Mouse (Mus musculus) ovary, adult 10 weeks (tissue): ENCODE data around the gene Olfr557. TPM values are rescaled to one million over a fixed set of nuclear protein-coding genes. Genes with fewer than 3 reads are reported as not detected.

Experiments used
- polyA plus RNA-seq: library from polyadenylated mRNA; stranded (reverse); fragments of 350-450 nt; fragmentation: Illumina TruSeq; extraction: RNeasy Lipid Tissue Mini Kit (QIAGEN cat#74804); gene quantifications from one replicate; pipeline ENCODE4 v1.2.3, GENCODE M21; 2014

Gene Olfr557
- polyA plus RNA-seq = not detected

GRCm38 (mm10) chr7:102695358-102696125 lies at the start of gene Olfr557:
Olfr557 (plus strand) TSS chr7:102695910.

DNA sequence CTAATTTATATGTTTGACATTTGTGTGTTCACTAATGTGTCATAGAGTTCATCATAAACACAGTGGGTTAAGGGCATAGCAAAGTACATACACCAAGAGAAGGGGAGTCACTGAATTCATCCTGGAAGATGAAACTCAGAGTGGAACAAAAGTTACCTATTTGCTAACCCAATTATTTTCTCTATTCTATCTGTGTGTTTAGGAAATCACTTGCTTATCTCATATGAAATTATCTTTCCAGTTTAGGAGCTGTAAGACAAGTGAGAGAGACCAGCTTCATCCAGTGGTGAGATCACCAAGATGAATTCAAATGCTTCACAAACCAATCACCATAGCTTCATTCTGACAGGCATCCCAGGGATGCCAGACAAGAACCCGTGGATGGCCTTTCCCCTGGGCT lies 37.2 kb upstream of the Olfr557 start, which contains the start of gene Olfr555:
TSS of gene Olfr555 (plus strand) at position 301 of the 400 bp plus-strand sequence.

DNA sequence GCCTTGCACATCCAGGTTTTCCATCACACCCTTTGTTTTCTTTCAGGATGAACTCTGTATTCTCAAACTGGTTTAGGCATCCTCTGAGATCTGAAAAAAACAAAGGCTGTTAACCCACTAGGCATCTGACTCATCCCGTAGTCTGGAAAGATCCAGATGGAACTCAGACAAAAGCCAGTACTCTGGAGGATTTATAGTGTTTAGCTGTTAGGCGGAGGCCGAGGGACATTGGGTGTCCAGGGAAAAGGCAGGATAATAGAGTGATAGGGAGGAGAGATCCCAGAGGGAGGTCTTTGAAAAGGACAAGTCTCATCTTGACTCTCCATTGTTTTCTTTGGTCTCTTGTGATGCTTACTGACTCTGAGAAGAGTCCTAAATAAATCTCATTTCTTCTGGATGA lies 31.1 kb upstream of the Olfr557 start, which contains the start of gene Olfr556:
TSS of gene Olfr556 (plus strand) at position 301 of the 400 bp plus-strand sequence.

DNA sequence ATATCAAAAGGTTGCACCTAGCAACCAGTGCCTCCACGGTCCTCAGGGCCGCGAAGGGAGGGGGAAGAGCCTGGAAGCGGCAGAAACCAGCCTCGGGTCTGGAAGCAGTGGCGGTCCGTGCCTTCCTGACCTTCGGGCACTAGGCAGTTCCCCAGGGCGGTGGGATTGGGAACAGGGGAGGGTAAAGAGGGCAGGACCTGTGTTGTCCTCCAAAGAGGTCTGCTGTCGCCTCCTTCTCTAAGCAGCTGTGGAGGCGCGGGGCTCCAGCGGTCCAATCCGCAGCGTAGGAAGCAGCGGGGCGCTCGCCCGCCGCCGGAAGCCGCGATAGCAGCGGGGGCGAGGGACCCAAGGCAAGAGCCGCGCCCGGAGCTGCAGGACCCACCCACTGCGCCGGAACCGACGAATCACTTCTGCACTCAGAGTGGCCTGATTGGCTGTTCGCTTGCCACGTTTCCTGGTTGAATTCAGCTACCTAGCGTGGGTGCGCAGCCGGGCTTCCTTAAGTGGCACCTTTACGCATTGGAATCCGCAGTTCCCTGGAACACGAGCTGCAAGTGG lies 8.7 kb upstream of the Olfr557 start, which contains the start of gene Trim68:
TSS of gene Trim68 (minus strand) at position 384 of the 558 bp plus-strand sequence.

GRCm38 (mm10) chr7:102701915-102702314 lies 6.2 kb downstream of the Olfr557 start, which contains the start of gene Olfr558:
Olfr558 (plus strand) TSS chr7:102702215.

GRCm38 (mm10) chr7:102718970-102719369 lies 23.3 kb downstream of the Olfr557 start, which contains the start of gene Olfr33:
Olfr33 (minus strand) TSS chr7:102719070.

GRCm38 (mm10) chr7:102727391-102727790 lies 31.7 kb downstream of the Olfr557 start, which contains the start of gene Olfr559:
Olfr559 (minus strand) TSS chr7:102727491.

Other genes starting within 250 kb of the Olfr557 start
- gene Olfr543, start 214.2 kb upstream of the Olfr557 start, polyA plus RNA-seq = not detected
- not detected for gene Olfr544, start 207.6 kb upstream of the Olfr557 start, polyA plus RNA-seq
- not detected for gene Olfr545, start 196.3 kb upstream of the Olfr557 start, polyA plus RNA-seq
- not detected for gene Olfr547, start 161.2 kb upstream of the Olfr557 start, polyA plus RNA-seq
- gene Olfr548-ps1, start 155.0 kb upstream of the Olfr557 start, polyA plus RNA-seq = not detected
- not detected for gene Olfr549, start 146.0 kb upstream of the Olfr557 start, polyA plus RNA-seq
- 13.1 TPM for gene Trim21, start 130.4 kb upstream of the Olfr557 start, polyA plus RNA-seq
- gene Olfr550, start 124.5 kb upstream of the Olfr557 start, polyA plus RNA-seq = not detected
- not detected for gene Olfr551, start 104.0 kb upstream of the Olfr557 start, polyA plus RNA-seq
- not detected for gene Olfr552, start 98.1 kb upstream of the Olfr557 start, polyA plus RNA-seq
- not detected for gene Olfr553, start 77.7 kb upstream of the Olfr557 start, polyA plus RNA-seq
- not detected for gene Olfr554, start 57.5 kb upstream of the Olfr557 start, polyA plus RNA-seq
- gene Olfr555, start 37.1 kb upstream of the Olfr557 start, polyA plus RNA-seq = not detected
- gene Olfr556, start 31.0 kb upstream of the Olfr557 start, polyA plus RNA-seq = not detected
- 6.5 TPM for gene Trim68, start 8.6 kb upstream of the Olfr557 start, polyA plus RNA-seq
- 10.3 TPM for gene Olfr558, start 6.3 kb downstream of the Olfr557 start, polyA plus RNA-seq
- not detected for gene Olfr33, start 23.2 kb downstream of the Olfr557 start, polyA plus RNA-seq
- not detected for gene Olfr559, start 31.6 kb downstream of the Olfr557 start, polyA plus RNA-seq
- not detected for gene Olfr560, start 63.5 kb downstream of the Olfr557 start, polyA plus RNA-seq
- gene Olfr78, start 63.6 kb downstream of the Olfr557 start, polyA plus RNA-seq = 0.43 TPM
- not detected for gene Olfr561, start 75.3 kb downstream of the Olfr557 start, polyA plus RNA-seq
- not detected for gene Olfr564, start 107.6 kb downstream of the Olfr557 start, polyA plus RNA-seq
- gene Olfr566, start 162.9 kb downstream of the Olfr557 start, polyA plus RNA-seq = not detected
- gene Olfr568, start 181.2 kb downstream of the Olfr557 start, polyA plus RNA-seq = not detected
- gene Olfr569, start 195.0 kb downstream of the Olfr557 start, polyA plus RNA-seq = not detected
- gene Olfr570, start 198.7 kb downstream of the Olfr557 start, polyA plus RNA-seq = not detected
- gene Olfr571, start 221.6 kb downstream of the Olfr557 start, polyA plus RNA-seq = not detected
- gene Olfr572, start 228.5 kb downstream of the Olfr557 start, polyA plus RNA-seq = not detected
- not detected for gene Olfr573-ps1, start 246.7 kb downstream of the Olfr557 start, polyA plus RNA-seq